Mouse (Mus musculus) bone marrow, adult 2 months (tissue): ENCODE results near the gene Mgat4b.

Experiments
- CTCF ChIP-seq: fragments of 200-500 bp; IDR thresholded peaks from 2 replicates; pipeline ENCODE4 v1.5.1; 2011; ENCODE audit warnings: low read length, control low read depth; ENCODE audit not compliant: control insufficient read depth, insufficient read depth
- POLR2A ChIP-seq: fragments of 200-500 bp; IDR thresholded peaks from 2 replicates; pipeline ENCODE4 v1.6.1; 2011; ENCODE audit warnings: low read depth, mild to moderate bottlenecking, control low read depth, low read length, borderline replicate concordance; ENCODE audit not compliant: control insufficient read depth

- TF ChIP-seq CTCF (no peak), POLR2A (no peak)
Measured at GRCm38 (mm10) chr11:50182702-50183101, 28.0 kb upstream of the Mgat4b start.
